Mouse (Mus musculus): Measurements from ENCODE around the gene Arl2. TPM values are rescaled to one million over a fixed set of nuclear protein-coding genes. Genes with fewer than 3 reads are reported as not detected.
"Not testable (repeated sequence)": the region's sequence is repeated elsewhere in the genome, so short reads cannot be mapped to it uniquely, and the experiment has no call there.

Arl2 gene
- polyA plus RNA-seq, 1 experiment from 2014 or later = 37.1 TPM

DNA sequence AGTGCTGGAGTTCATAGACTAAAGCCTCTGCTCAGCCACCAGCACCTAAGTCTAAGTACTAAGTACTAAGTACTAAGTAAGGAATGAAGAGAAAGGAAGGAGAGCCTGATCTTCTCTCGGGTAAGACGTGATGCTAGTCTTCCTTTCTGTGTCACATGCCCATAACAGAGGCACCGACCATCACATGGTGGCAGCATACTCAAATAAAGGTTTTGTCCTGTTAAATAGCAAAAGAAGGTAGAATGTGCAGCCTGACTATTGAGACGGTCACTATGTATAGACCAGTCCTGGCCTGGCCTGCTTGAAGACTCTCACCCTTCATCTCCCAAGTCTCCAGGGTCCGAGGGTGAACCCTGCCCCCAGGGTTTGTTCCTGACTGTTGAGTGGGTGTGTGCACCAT lies 3.5 kb upstream of the Arl2 start:
- DNase-seq (no peak), ATAC-seq (ENCODE audit: low read depth) (no peak)
- H3K4me1 ChIP-seq (replicated peaks) = peaks cover 15% of the 10 kb centered on the region
- H3K27me3 ChIP-seq = 0 out of 2 replicates have a peak, but pooled peaks cover 2% of the 10 kb centered on the region
- WGBS (ENCODE audit: insufficient replicate concordance) = 65% methylated on average over 5 of the region's 5 CpGs
- no peak overlapping the region for H3K4me2 ChIP-seq
- H3K36me3 ChIP-seq = no peaks in the 10 kb centered on the region
- H3K27ac ChIP-seq = no peak overlapping the region
- no peak overlapping the region for H3K4me3 ChIP-seq (replicated peaks)
- H3K9ac ChIP-seq = no peak overlapping the region
- no peaks in the 10 kb centered on the region for H3K9me3 ChIP-seq (replicated peaks)

DNA sequence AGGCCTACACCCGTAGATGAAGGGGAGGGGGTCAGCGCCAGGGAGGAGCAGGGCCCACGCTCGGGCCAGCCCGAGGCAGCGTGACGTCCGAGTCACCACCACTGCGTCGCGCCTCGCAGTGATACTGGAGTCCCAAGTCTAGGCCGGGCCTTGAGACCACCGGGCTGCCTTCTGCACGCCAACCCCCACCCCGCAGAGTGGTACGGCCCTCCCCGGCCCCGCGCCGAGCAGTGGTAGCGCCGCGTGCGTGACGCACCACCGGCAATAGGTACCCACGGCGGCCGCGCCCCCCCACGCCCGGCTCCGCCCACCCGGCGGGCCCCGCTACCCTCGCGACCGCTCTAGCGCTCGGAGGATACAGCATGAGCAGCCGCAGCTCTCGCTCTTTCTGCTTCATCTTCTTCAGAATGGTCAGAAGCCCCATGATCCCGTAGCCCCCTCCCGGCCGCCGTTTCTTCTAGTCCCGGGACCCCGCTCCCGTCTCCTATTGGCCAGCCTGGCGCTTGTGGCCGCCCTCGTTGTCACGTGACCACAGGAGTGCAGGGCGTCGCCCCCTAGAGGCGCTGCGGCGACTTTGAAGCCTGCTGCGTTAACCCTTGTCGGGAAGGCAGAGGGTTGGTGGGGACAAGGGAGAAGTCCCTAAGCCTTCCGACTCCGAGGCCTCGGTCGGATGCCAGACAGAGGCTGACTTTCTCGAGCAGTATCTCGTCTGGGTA lies 512 bp downstream of the Arl2 start, which contains the start of gene Batf2:
Gene Batf2 (plus strand): TSS at position 306 of the 716 bp plus-strand sequence.
- ATAC-seq (ENCODE audit: low read depth) (peak; percentile 87), DNase-seq (peak; percentile 91)
- Histone ChIP-seq H3K4me1 (replicated peaks) (peaks cover 28% of the 10 kb centered on the region), H3K27ac (peak within 1 kb of the TSS; percentile 99), H3K4me3 (replicated peaks) (peak within 1 kb of the TSS; percentile 83), H3K36me3 (peaks cover 16% of the 10 kb centered on the region), H3K9me3 (replicated peaks) (no peaks in the 10 kb centered on the region), H3K4me2 (peak within 1 kb of the TSS; percentile 98), H3K27me3 (no peaks in the 10 kb centered on the region), H3K9ac (peak within 1 kb of the TSS; percentile 90)
- under 1% methylated on average over 59 of the region's 68 CpGs for WGBS (ENCODE audit: insufficient replicate concordance)

GRCm38 (mm10) chr19:6140374-6140677 lies 1.0 kb downstream of the Arl2 start:
- Histone ChIP-seq H3K36me3 (peaks cover 21% of the 10 kb centered on the region), H3K9me3 (replicated peaks) (no peaks in the 10 kb centered on the region), H3K4me3 (replicated peaks) (peak overlapping the region; percentile 83), H3K9ac (peak overlapping the region; percentile 90), H3K4me2 (peak overlapping the region; percentile 98), H3K27ac (peak overlapping the region; percentile 99), H3K4me1 (replicated peaks) (peaks cover 28% of the 10 kb centered on the region), H3K27me3 (no peaks in the 10 kb centered on the region)
- DNase-seq (no peak), ATAC-seq (ENCODE audit: low read depth) (peak; percentile 53; the same call in 1 of the 2 replicates)
- 6% methylated on average over 16 of the region's 16 CpGs for WGBS (ENCODE audit: insufficient replicate concordance)

DNA sequence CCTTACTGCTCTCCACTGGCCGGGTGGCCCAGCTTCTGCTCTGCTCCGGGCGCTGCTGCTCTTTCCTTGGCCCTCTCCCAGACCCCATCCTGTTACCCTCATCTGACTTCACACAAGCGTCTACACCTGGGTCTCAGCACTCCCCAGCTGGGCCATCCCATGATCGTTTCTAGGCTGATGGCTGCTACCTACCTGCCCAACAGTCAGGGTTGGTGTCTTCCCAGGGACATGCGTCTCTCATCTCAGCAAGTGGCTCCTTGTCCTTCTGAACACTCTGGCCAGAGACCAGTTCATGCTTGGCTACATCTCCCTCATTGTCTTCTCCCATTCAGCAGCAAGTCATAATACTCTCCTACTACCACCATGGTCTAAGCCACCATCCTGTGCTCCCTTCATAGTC lies 1.6 kb downstream of the Arl2 start:
- Histone ChIP-seq H3K27me3 (no peaks in the 10 kb centered on the region), H3K9ac (peak overlapping the region; percentile 90), H3K9me3 (replicated peaks) (no peaks in the 10 kb centered on the region), H3K36me3 (peaks cover 26% of the 10 kb centered on the region), H3K27ac (peak overlapping the region; percentile 99), H3K4me3 (replicated peaks) (peak overlapping the region; percentile 83), H3K4me1 (replicated peaks) (peaks cover 31% of the 10 kb centered on the region), H3K4me2 (peak overlapping the region; percentile 98)
- no peak for ATAC-seq (ENCODE audit: low read depth)
- DNase-seq = no peak
- WGBS (ENCODE audit: insufficient replicate concordance) = 85% methylated on average over 6 of the region's 6 CpGs

- H3K4me1 ChIP-seq (replicated peaks) = peaks cover 56% of the 10 kb centered on the region
- H3K27ac ChIP-seq = no peak overlapping the region
- no peaks in the 10 kb centered on the region for H3K27me3 ChIP-seq
- no peak overlapping the region for H3K4me3 ChIP-seq (replicated peaks)
- no peaks in the 10 kb centered on the region for H3K9me3 ChIP-seq (replicated peaks)
- DNase-seq (no peak), ATAC-seq (ENCODE audit: low read depth) (no peak)
- no peak overlapping the region for H3K4me2 ChIP-seq
- WGBS (ENCODE audit: insufficient replicate concordance) = 80% methylated on average over 3 of the region's 3 CpGs
- H3K36me3 ChIP-seq = peaks cover 32% of the 10 kb centered on the region
- no peak overlapping the region; the same call in 1 of the 2 replicates for H3K9ac ChIP-seq
These were observed 5.0 kb downstream of the Arl2 start for GRCm38 (mm10) chr19:6136397-6136796.

DNA sequence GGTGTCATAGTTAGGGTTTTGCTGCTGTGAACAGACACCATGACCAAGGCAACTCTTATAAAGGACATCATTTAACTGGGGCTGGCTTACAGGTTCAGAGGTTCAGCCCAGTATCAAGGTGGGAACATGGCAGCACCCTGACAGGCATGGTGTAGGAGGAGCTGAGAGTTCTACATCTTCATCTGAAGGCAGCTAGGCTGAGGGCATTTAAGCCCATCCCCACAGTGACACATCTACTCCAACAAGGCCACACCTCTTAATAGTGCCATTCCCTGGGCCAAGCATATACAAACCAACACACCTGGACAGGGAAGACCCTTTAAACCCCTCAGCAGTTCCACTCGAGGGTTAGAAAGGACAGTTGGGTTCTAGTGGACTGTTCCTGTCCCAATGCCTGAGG lies 8.2 kb downstream of the Arl2 start:
- Histone ChIP-seq H3K4me2 (peak overlapping the region; percentile 74), H3K4me1 (replicated peaks) (peaks cover 67% of the 10 kb centered on the region), H3K4me3 (replicated peaks) (peak overlapping the region; percentile 47), H3K27ac (peak overlapping the region; percentile 97), H3K36me3 (peaks cover 32% of the 10 kb centered on the region), H3K9ac (peak overlapping the region; percentile 71)
- peak; percentile 57 for ATAC-seq (ENCODE audit: low read depth)
- 29% methylated on average over 1 of the region's 1 CpGs for WGBS (ENCODE audit: insufficient replicate concordance)
- H3K9me3 ChIP-seq (replicated peaks); H3K27me3 ChIP-seq: not testable (repeated sequence)
- peak; percentile 33 for DNase-seq

DNA sequence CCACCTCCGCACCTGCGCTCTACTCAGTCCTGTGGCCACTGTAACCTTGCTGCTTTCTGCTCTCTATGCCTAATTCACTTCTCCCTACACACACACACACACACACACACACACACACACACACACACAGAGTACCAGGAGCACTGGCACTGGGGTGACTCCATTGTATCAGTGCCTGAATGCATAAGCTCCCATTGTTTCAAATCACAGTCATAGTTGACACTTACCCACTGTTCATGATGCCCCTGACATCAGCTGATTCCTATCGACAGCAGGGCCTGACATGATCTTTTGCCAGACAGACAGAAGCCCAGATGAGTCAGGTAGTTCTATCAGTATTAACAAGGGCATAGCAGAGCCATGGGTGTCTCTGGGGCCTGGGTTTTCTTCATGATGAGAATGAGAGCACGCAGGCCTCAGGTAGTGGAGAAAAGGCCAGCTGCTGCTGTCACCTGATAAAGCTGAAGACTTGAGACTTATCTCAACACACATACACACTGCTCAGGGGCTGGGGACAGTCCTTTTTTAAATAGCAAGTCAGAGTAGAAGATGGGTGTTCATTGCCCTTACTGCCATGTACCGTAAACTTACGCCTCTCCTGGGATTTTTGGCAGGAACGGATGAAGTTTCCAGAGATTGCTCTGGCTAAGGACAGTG lies 9.0 kb downstream of the Arl2 start:
- H3K9ac ChIP-seq = peak overlapping the region; percentile 71
- DNase-seq (peak; percentile 78), ATAC-seq (ENCODE audit: low read depth) (peak; percentile 84)
- H3K27me3 ChIP-seq = no peaks in the 10 kb centered on the region
- H3K4me2 ChIP-seq = peak overlapping the region; percentile 74
- H3K9me3 ChIP-seq (replicated peaks) = no peaks in the 10 kb centered on the region
- peak overlapping the region; percentile 47 for H3K4me3 ChIP-seq (replicated peaks)
- peaks cover 68% of the 10 kb centered on the region for H3K4me1 ChIP-seq (replicated peaks)
- 52% methylated on average over 7 of the region's 7 CpGs for WGBS (ENCODE audit: insufficient replicate concordance)
- peak overlapping the region; percentile 97 for H3K27ac ChIP-seq
- H3K36me3 ChIP-seq = peaks cover 29% of the 10 kb centered on the region

DNA sequence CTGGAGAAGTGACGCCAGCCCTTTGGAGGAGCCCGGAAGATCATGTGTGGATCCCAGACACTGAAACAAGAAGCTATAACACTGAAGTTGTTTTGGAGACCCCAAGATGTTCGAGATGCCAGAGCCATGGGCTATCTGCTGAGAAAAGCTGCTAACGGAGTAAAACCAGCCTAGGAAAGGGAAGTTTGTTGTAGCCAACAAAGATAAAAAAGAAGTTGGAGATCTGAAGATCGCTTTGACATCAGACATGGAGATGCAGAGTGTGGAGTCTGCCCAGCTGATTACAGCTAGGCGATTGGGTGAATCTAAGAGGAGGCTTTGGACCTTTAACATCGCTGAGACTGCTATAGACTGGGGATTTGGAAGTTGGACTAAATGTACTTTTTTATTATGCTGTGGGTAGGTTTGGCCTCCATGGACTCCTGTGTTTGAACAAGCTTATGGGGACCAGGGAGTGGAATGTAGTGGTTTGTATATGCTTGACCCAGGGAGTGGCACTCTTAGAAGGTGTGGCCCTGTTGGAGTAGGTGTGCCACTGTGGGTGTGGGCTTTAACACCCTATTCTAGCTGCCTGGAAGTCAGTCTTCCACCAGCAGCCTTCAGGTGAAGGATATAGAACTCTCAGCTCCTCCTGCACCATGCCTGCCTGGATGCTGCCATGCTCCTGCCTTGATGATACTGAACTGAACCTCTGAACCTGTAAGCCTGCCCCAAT lies 10.8 kb downstream of the Arl2 start:
- Histone ChIP-seq H3K4me2 (peak overlapping the region; percentile 74), H3K9ac (peak overlapping the region; percentile 64), H3K27ac (peak overlapping the region; percentile 97), H3K4me3 (replicated peaks) (peak overlapping the region; percentile 47), H3K4me1 (replicated peaks) (peaks cover 79% of the 10 kb centered on the region), H3K36me3 (peaks cover 13% of the 10 kb centered on the region; the same call in 1 of the 2 replicates)
- ATAC-seq (ENCODE audit: low read depth); DNase-seq; H3K27me3 ChIP-seq; H3K9me3 ChIP-seq (replicated peaks): not testable (repeated sequence)
- 58% methylated on average over 7 of the region's 7 CpGs for WGBS (ENCODE audit: insufficient replicate concordance)

GRCm38 (mm10) chr19:6127760-6128341 lies 13.5 kb downstream of the Arl2 start, which contains the start of gene Snx15:
Gene Snx15, minus strand, starts transcription at chr19:6128304.
- no peaks in the 10 kb centered on the region for H3K9me3 ChIP-seq (replicated peaks)
- peak within 1 kb of the TSS; percentile 71 for H3K4me2 ChIP-seq
- WGBS (ENCODE audit: insufficient replicate concordance) = under 1% methylated on average over 32 of the region's 32 CpGs
- peaks cover 62% of the 10 kb centered on the region for H3K4me1 ChIP-seq (replicated peaks)
- H3K27me3 ChIP-seq = no peaks in the 10 kb centered on the region
- H3K4me3 ChIP-seq (replicated peaks) = peak within 1 kb of the TSS; percentile 71
- ATAC-seq (ENCODE audit: low read depth) (peak; percentile 82), DNase-seq (peak; percentile 95)
- peak within 1 kb of the TSS; percentile 96 for H3K27ac ChIP-seq
- H3K9ac ChIP-seq = peak within 1 kb of the TSS; percentile 82
- peaks cover 10% of the 10 kb centered on the region for H3K36me3 ChIP-seq

DNA sequence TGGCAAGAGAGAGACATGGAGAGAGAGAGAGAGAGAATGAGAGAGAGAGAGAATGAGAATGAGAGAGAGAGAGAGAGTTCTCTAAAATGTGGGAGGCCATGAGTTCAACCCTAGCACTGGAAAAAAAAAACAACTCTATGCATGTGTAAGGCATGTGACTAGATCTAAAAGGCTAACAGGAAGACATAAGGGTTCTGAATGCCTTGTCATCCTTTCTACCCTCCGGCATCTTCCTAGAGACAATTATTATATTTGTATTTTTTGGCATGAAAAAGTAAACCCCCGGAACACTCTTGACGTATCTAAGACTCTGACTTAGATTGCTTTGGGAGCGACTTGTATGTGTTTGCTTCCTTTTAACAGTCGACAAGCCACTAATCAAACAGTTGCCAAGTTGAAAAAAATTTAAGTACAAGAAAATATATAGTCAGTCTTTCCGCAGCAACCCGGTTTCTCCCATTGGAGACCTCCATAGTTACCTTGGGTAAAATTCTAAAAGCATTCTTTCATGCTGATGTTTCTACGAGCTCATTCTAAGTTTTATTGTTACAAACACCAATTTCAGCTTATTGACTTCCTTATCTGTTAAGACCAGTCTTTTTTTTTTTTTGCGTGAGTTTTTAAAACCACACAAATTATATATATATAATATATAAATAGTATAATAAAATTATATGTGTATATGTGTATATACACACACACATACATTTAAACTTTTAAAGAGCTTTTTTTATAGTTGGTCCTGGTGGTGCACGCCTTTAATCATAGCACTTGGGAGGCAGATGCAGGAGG lies 14.4 kb downstream of the Arl2 start:
- Histone ChIP-seq H3K36me3 (peaks cover 13% of the 10 kb centered on the region), H3K9ac (peak overlapping the region; percentile 82), H3K4me3 (replicated peaks) (peak overlapping the region; percentile 71), H3K4me2 (peak overlapping the region; percentile 71), H3K27me3 (no peaks in the 10 kb centered on the region), H3K27ac (peak overlapping the region; percentile 96), H3K4me1 (replicated peaks) (peaks cover 57% of the 10 kb centered on the region), H3K9me3 (replicated peaks) (no peaks in the 10 kb centered on the region)
- DNase-seq (no peak), ATAC-seq (ENCODE audit: low read depth) (no peak)
- WGBS (ENCODE audit: insufficient replicate concordance) = 60% methylated on average over 10 of the region's 10 CpGs
